In genomic region chr9:72118490-72118889, GRCm38 (mm10) we compare ENCODE assay signal across 23 mouse cellular contexts. TPM values are rescaled to one million over a fixed set of nuclear protein-coding genes. Genes with fewer than 3 reads are reported as not detected.
DNase-seq lines count a peak whose midpoint lies in the region; ATAC-seq and TF ChIP-seq lines count a peak whose summit lies in the region.
"Had no signal": no experiment of that assay in that cellular context is flagged by ENCODE, and none has a peak within 500 bp of the region (broad histone marks: within the 10 kb centered on the region; RNA-seq: fewer than 3 reads in every experiment).

No protein-coding gene starts in this region.

- no peak overlapping the region for H3K9ac ChIP-seq in intestine, embryonic 15.5 days
- no peak overlapping the region for H3K9ac ChIP-seq in intestine, embryonic 16.5 days (ENCODE audit: low read depth, low read length)
- no peak overlapping the region for H3K9ac ChIP-seq in intestine, postnatal 0 days (ENCODE audit: low read depth, low read length)
- no peak overlapping the region for H3K9ac ChIP-seq in liver, postnatal 0 days (replicated peaks)

- no peak for TF ChIP-seq CTCF in intestine, postnatal 0 days (IDR thresholded peaks at IDR 0.05; ENCODE audit: low read depth)
- TF ChIP-seq CTCF in small intestine, adult 2 months (IDR thresholded peaks at IDR 0.05; ENCODE audit: extremely low read depth, insufficient read length, insufficient replicate concordance, low read depth, low read length) = no peak
- TF ChIP-seq CTCF in liver, postnatal 0 days (IDR thresholded peaks at IDR 0.05; ENCODE audit: low read depth) = no peak

- TF ChIP-seq EP300 in liver, postnatal 0 days (IDR thresholded peaks at IDR 0.05; ENCODE audit: low read depth) = no peak

- no peak overlapping the region for H3K4me2 ChIP-seq in intestine, embryonic 15.5 days (replicated peaks)
- no peak overlapping the region for H3K4me2 ChIP-seq in intestine, embryonic 16.5 days (ENCODE audit: low read depth, low read length)
- H3K4me2 ChIP-seq in intestine, postnatal 0 days (replicated peaks; ENCODE audit: low read depth) = no peak overlapping the region; the same call in 1 of the 2 replicates
- H3K4me2 ChIP-seq in liver, postnatal 0 days (ENCODE audit: low read depth, low read length) = no peak overlapping the region

- no peak for TF ChIP-seq POLR2A in small intestine, adult 2 months (IDR thresholded peaks at IDR 0.05; ENCODE audit: low read depth, low read length)

- no peaks in the 10 kb centered on the region for H3K9me3 ChIP-seq in intestine, embryonic 15.5 days
- no peaks in the 10 kb centered on the region for H3K9me3 ChIP-seq in intestine, embryonic 16.5 days (ENCODE audit: control insufficient read depth, low read length)
- no peaks in the 10 kb centered on the region for H3K9me3 ChIP-seq in intestine, postnatal 0 days (ENCODE audit: control insufficient read depth)
- no peaks in the 10 kb centered on the region for H3K9me3 ChIP-seq in heart, embryonic 10.5 days
- no peaks in the 10 kb centered on the region for H3K9me3 ChIP-seq in liver, postnatal 0 days (ENCODE audit: low read length)
- H3K9me3 ChIP-seq: G1E had no signal

- no peaks in the 10 kb centered on the region for H3K4me1 ChIP-seq in intestine, embryonic 15.5 days (replicated peaks)
- no peaks in the 10 kb centered on the region for H3K4me1 ChIP-seq in intestine, embryonic 16.5 days (ENCODE audit: control insufficient read depth, insufficient read depth, low read length)
- no peaks in the 10 kb centered on the region for H3K4me1 ChIP-seq in intestine, postnatal 0 days (replicated peaks; ENCODE audit: control insufficient read depth, insufficient read depth, low read length)
- no peaks in the 10 kb centered on the region for H3K4me1 ChIP-seq in small intestine, adult 2 months (ENCODE audit: control insufficient read depth, insufficient read depth, insufficient read length, low read length)
- H3K4me1 ChIP-seq in heart, embryonic 10.5 days = no peaks in the 10 kb centered on the region
- H3K4me1 ChIP-seq in liver, postnatal 0 days (ENCODE audit: insufficient read depth) = no peaks in the 10 kb centered on the region

- H3K27me3 ChIP-seq in intestine, embryonic 15.5 days (replicated peaks) = no peaks in the 10 kb centered on the region
- H3K27me3 ChIP-seq in intestine, embryonic 16.5 days (replicated peaks; ENCODE audit: control insufficient read depth, insufficient read depth, low read length) = no peaks in the 10 kb centered on the region
- H3K27me3 ChIP-seq in intestine, postnatal 0 days (replicated peaks; ENCODE audit: control insufficient read depth, insufficient read depth, low read length) = no peaks in the 10 kb centered on the region
- no peaks in the 10 kb centered on the region for H3K27me3 ChIP-seq in small intestine, adult 2 months (ENCODE audit: control insufficient read depth, insufficient read depth, low read length)
- no peaks in the 10 kb centered on the region for H3K27me3 ChIP-seq in heart, embryonic 10.5 days (ENCODE audit: insufficient read depth, poor library complexity, severe bottlenecking)
- H3K27me3 ChIP-seq in liver, postnatal 0 days (ENCODE audit: insufficient read depth, low read length) = no peaks in the 10 kb centered on the region
- H3K27me3 ChIP-seq: CH12.LX, Patski had no signal

- no peak overlapping the region for H3K4me3 ChIP-seq in intestine, embryonic 15.5 days (replicated peaks)
- H3K4me3 ChIP-seq in intestine, embryonic 16.5 days (ENCODE audit: low read length) = no peak overlapping the region
- H3K4me3 ChIP-seq in intestine, postnatal 0 days (ENCODE audit: low read depth, low read length) = no peak overlapping the region
- H3K4me3 ChIP-seq in small intestine, adult 2 months (ENCODE audit: low read depth, low read length) = no peak overlapping the region
- no peak overlapping the region for H3K4me3 ChIP-seq in heart, embryonic 10.5 days
- no peak overlapping the region for H3K4me3 ChIP-seq in liver, postnatal 0 days (ENCODE audit: low read depth, low read length)

- no peaks in the 10 kb centered on the region for H3K36me3 ChIP-seq in intestine, embryonic 15.5 days
- H3K36me3 ChIP-seq in intestine, embryonic 16.5 days (ENCODE audit: control insufficient read depth, insufficient read depth, low read length) = no peaks in the 10 kb centered on the region
- no peaks in the 10 kb centered on the region for H3K36me3 ChIP-seq in intestine, postnatal 0 days (ENCODE audit: control insufficient read depth, insufficient read depth)
- H3K36me3 ChIP-seq in small intestine, adult 2 months (ENCODE audit: control insufficient read depth, insufficient read depth, low read length) = no peaks in the 10 kb centered on the region
- no peaks in the 10 kb centered on the region for H3K36me3 ChIP-seq in heart, embryonic 10.5 days
- no peaks in the 10 kb centered on the region for H3K36me3 ChIP-seq in liver, postnatal 0 days (replicated peaks; ENCODE audit: insufficient read depth, low read length)
- H3K36me3 ChIP-seq: G1E had no signal

- no peak for DNase-seq in ovary, adult 18-20 months (ENCODE audit: low spot score)
- DNase-seq in heart, embryonic 10.5 days (ENCODE audit: low spot score) = no peak
- DNase-seq in adrenal gland, postnatal 4 days (ENCODE audit: low spot score in 2 of 2) = no peak
- no peak for DNase-seq in liver, postnatal 0 days
- DNase-seq: adrenal gland, adult 2 months; adrenal gland, adult 8-10 months; adrenal gland, postnatal 10 days; adrenal gland, postnatal 14 days; adrenal gland, postnatal 25 days; adrenal gland, postnatal 36 days; B cell, adult 2 months; cerebellum, adult 11 months; cerebellum, adult 11-12 months; cerebellum, adult 18-20 months had no signal

- ATAC-seq in intestine, embryonic 15.5 days = 0 out of 2 replicates have a peak, but pooled peaks have one; percentile 25
- peak; percentile 71 for ATAC-seq in intestine, embryonic 16.5 days
- peak; percentile 88 for ATAC-seq in intestine, postnatal 0 days
- ATAC-seq in liver, postnatal 0 days = no peak
- ATAC-seq: activated CD4-positive, CD25-positive, alpha-beta regulatory T cell, adult 4 months; CD4-positive, CD25-positive, alpha-beta regulatory T cell, adult 4 months; Patski had no signal

- H3K27ac ChIP-seq in intestine, embryonic 15.5 days = no peak overlapping the region
- no peak overlapping the region for H3K27ac ChIP-seq in intestine, embryonic 16.5 days (ENCODE audit: low read length)
- no peak overlapping the region for H3K27ac ChIP-seq in intestine, postnatal 0 days (ENCODE audit: low read depth, low read length)
- H3K27ac ChIP-seq in small intestine, adult 2 months (ENCODE audit: insufficient read depth, low read depth, low read length) = peak overlapping the region; percentile 54; the same call in 1 of the 2 replicates
- H3K27ac ChIP-seq in heart, embryonic 10.5 days = no peak overlapping the region
- H3K27ac ChIP-seq in liver, postnatal 0 days (ENCODE audit: low read depth) = no peak overlapping the region

RNA-seq across cellular contexts. Expression of gene Tcf12, which starts 6.8 kb away (rescaled TPM):
- polyA plus RNA-seq in intestine, embryonic 15.5 days (2015; fragmentation: Nextera tagmentation; extraction: Ambion mirVana) = 34.8 and 35.2 TPM in 2 replicates
- polyA plus RNA-seq in intestine, embryonic 16.5 days (2015; fragmentation: Nextera tagmentation; extraction: Ambion mirVana) = 23.9 and 26.0 TPM in 2 replicates
- polyA plus RNA-seq in intestine, postnatal 0 days (2015; fragmentation: Nextera tagmentation; extraction: Ambion mirVana) = 19.1 and 23.1 TPM in 2 replicates
- polyA plus RNA-seq in small intestine, adult 2 months (2012; rRNA removed) = 19.9 and 30.2 TPM in 2 replicates
- polyA plus RNA-seq in heart, embryonic 10.5 days (2016; fragmentation: Nextera tagmentation; extraction: Ambion mirVana) = 41.5 and 64.8 TPM in 2 replicates
- 100 to 1,000 TPM; 120 TPM for total RNA-seq in adrenal gland, postnatal 4 days (2021)
- 7.1 and 8.3 TPM in 2 replicates for polyA plus RNA-seq in liver, postnatal 0 days (2015; fragmentation: Nextera tagmentation; extraction: Ambion mirVana)
